1 mouse cellular context compared by ENCODE assay signal in the genomic region with DNA sequence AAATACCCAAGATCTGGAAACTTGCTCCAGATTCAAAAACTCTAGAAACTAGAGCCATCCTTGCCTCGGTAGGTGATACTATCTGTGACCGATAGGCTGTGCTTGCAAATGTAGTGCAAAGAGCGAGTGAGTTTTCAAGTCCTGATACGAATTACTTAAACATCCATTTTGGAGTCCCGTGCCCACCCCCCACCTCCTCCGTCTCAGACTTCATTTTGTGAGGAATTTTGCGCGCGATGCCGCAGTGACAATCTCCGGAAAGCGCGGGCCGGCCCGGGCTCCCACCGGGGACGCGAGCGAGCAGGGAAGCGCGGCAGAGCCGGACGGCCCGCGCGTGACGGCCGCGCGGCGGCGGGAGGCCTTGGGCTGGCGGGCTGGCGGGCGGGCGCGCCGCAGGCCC.
TF ChIP-seq lines count a peak whose summit lies in the region.

No protein-coding gene starts in this region.

TF ChIP-seq in MEL, 35 proteins besides CTCF, POLR2A, EP300 and RAD21 (continued from another document):
- no peak; the same call in 1 of the 2 replicates for TF ChIP-seq POLR2AphosphoS2 (IDR thresholded peaks at IDR 0.05; ENCODE audit: low read length)
- no peak for TF ChIP-seq MYC (IDR thresholded peaks at IDR 0.05; ENCODE audit: low read depth, low read length)
- no peak for TF ChIP-seq POLR2AphosphoS5 (IDR thresholded peaks at IDR 0.05; ENCODE audit: borderline replicate concordance, low read depth, low read length)
- TF ChIP-seq CHD1 (IDR thresholded peaks at IDR 0.05; ENCODE audit: low read depth, low read length), result no peak
